Mouse (Mus musculus) right cerebral cortex, adult 18-20 months (tissue): Measurements from ENCODE around the gene Gm3411.
A peak's percentile ranks its signal among the peaks of the same experiment; 100 is the strongest.
"Not testable (repeated sequence)": the region's sequence is repeated elsewhere in the genome, so short reads cannot be mapped to it uniquely, and the experiment has no call there.

ENCODE experiments used
- DNase-seq: peaks from one replicate; pipeline ENCODE4 v3.0.0; 2022; ENCODE audit warnings: mixed read lengths

Gm3411 gene

GRCm38 (mm10) chr14:6286931-6287715, at the start of gene Gm3411:
TSS of gene Gm3411 (minus strand) at chr14:6287250.
- peak; percentile 4 for DNase-seq

DNA sequence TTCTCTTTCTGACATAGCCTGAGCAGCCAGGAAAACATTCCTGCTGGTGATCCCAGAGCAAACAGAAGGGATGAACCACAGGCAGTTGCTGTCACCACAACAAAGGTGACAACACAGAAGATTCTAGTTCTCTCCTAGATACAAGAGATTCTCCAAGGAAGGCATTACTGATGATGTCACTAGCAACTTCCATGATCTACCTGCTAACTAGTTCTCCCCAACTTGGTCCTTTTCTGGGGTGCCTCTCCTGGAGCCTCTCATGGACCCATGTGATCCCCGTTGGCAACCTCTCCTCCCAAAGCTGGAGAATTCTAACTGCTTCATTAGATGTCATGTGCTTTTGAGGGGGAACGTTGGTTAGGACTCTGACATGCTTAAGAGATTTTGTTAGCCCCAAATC, 17.7 kb upstream of the Gm3411 start, which contains the start of gene Gm21103:
TSS of gene Gm21103 (minus strand) at position 101 of the 400 bp plus-strand sequence.
- DNase-seq: not testable (repeated sequence)

- DNase-seq: not testable (repeated sequence)
Observed at GRCm38 (mm10) chr14:6219192-6219591, 67.9 kb downstream of the Gm3411 start, which contains the start of gene Gm21560. TSS of gene Gm21560 (minus strand) at chr14:6219292.
